23 mouse cellular contexts compared by ENCODE assay signal in genomic region chr10:79546483-79546882, GRCm38 (mm10). TPM values are rescaled to one million over a fixed set of nuclear protein-coding genes. Genes with fewer than 3 reads are reported as not detected.
"Had no signal": no experiment of that assay in that cellular context is flagged by ENCODE, and none has a peak within 500 bp of the region (broad histone marks: within the 10 kb centered on the region; RNA-seq: fewer than 3 reads in every experiment).

No protein-coding gene starts in this region.

- H3K27me3 ChIP-seq: limb, embryonic 12.5 days; limb, embryonic 15.5 days; liver, embryonic 13.5 days had no signal

- H3K9ac ChIP-seq: limb, embryonic 12.5 days; limb, embryonic 15.5 days; liver, embryonic 13.5 days had no signal

- ATAC-seq: intestine, postnatal 0 days had no signal

- H3K4me2 ChIP-seq: limb, embryonic 12.5 days; limb, embryonic 15.5 days; liver, embryonic 13.5 days; midbrain, embryonic 11.5 days had no signal

- H3K4me1 ChIP-seq: limb, embryonic 12.5 days; limb, embryonic 15.5 days had no signal

- DNase-seq: kidney, postnatal 14 days; left cerebral cortex, postnatal 4 days; liver, embryonic 13.5 days; lung, adult 2 months; lung, postnatal 14 days; midbrain, embryonic 14.5 days; thymus, adult 18-20 months had no signal

- H3K4me3 ChIP-seq: limb, embryonic 12.5 days; limb, embryonic 15.5 days; liver, embryonic 13.5 days had no signal

- H3K9me3 ChIP-seq: limb, embryonic 12.5 days; limb, embryonic 15.5 days; liver, embryonic 13.5 days had no signal

- H3K27ac ChIP-seq: limb, embryonic 12.5 days; limb, embryonic 15.5 days; liver, embryonic 13.5 days had no signal

RNA-seq across cellular contexts. Expression of gene Theg, which starts 40.6 kb away (rescaled TPM):
- total RNA-seq: layer of hippocampus, postnatal 14 days; left cerebral cortex, postnatal 4 days; megakaryocyte progenitor cell, adult 5-6 weeks; megakaryocyte-erythroid progenitor cell, adult 5-6 weeks; midbrain, postnatal 0 days had no signal
- polyA plus RNA-seq: intestine, postnatal 0 days; kidney, adult 2 months; kidney, embryonic 14.5 days; limb, embryonic 12.5 days; limb, embryonic 15.5 days; liver, embryonic 13.5 days; liver, embryonic 16.5 days; lung, adult 2 months; lung, embryonic 16.5 days; midbrain, embryonic 11.5 days; midbrain, embryonic 14.5 days; midbrain, postnatal 0 days; neural tube, embryonic 11.5 days; neural tube, embryonic 14.5 days; small intestine, adult 2 months; stomach, embryonic 16.5 days had no signal
